Mouse (Mus musculus) ovary, postnatal 36 days (tissue): ENCODE data around the gene Fry.

Source experiments
- DNase-seq: peaks from one replicate; pipeline ENCODE4 v3.0.0; 2022; ENCODE audit warnings: low spot score, mixed read lengths

The Fry gene

GRCm38 (mm10) chr5:150223546-150224239 lies 105.2 kb downstream of the Fry start:
- DNase-seq, result no peak

- no peak for DNase-seq
Measured at GRCm38 (mm10) chr5:150229086-150229485, 110.6 kb downstream of the Fry start.

GRCm38 (mm10) chr5:150229776-150230175 lies 111.3 kb downstream of the Fry start:
- no peak for DNase-seq

GRCm38 (mm10) chr5:150232159-150233150 lies 114.0 kb downstream of the Fry start:
- DNase-seq, result peak; percentile 14

GRCm38 (mm10) chr5:150233154-150233886 lies 114.9 kb downstream of the Fry start:
- peak; percentile 46 for DNase-seq

GRCm38 (mm10) chr5:150235931-150236330 lies 117.5 kb downstream of the Fry start:
- DNase-seq, result no peak

- no peak for DNase-seq
Measured at GRCm38 (mm10) chr5:150236597-150236996, 118.2 kb downstream of the Fry start.

- no peak for DNase-seq
Measured at GRCm38 (mm10) chr5:150241638-150242037, 123.2 kb downstream of the Fry start.

- no peak for DNase-seq
Measured at GRCm38 (mm10) chr5:150246737-150247136, 128.3 kb downstream of the Fry start.

- no peak for DNase-seq
Measured at GRCm38 (mm10) chr5:150257764-150258163, 139.3 kb downstream of the Fry start.

- DNase-seq, result peak; percentile 32
Measured at GRCm38 (mm10) chr5:150259191-150260053, 141.0 kb downstream of the Fry start.

- no peak for DNase-seq
Measured at GRCm38 (mm10) chr5:150260054-150260386, 141.6 kb downstream of the Fry start.

- DNase-seq, result no peak
Measured at GRCm38 (mm10) chr5:150261361-150261760, 142.9 kb downstream of the Fry start.

GRCm38 (mm10) chr5:150262046-150262716 lies 143.7 kb downstream of the Fry start:
- no peak for DNase-seq

GRCm38 (mm10) chr5:150262717-150263103 lies 144.3 kb downstream of the Fry start:
- no peak for DNase-seq

GRCm38 (mm10) chr5:150263162-150263561 lies 144.7 kb downstream of the Fry start:
- DNase-seq, result no peak

GRCm38 (mm10) chr5:150263656-150264055 lies 145.2 kb downstream of the Fry start:
- no peak for DNase-seq

GRCm38 (mm10) chr5:150265005-150265404 lies 146.6 kb downstream of the Fry start:
- DNase-seq, result no peak

GRCm38 (mm10) chr5:150265953-150266352 lies 147.5 kb downstream of the Fry start:
- no peak for DNase-seq

GRCm38 (mm10) chr5:150268261-150268660 lies 149.8 kb downstream of the Fry start:
- no peak for DNase-seq

GRCm38 (mm10) chr5:150270468-150270867 lies 152.0 kb downstream of the Fry start:
- DNase-seq, result no peak
